Comparison of ENCODE assay signal across 23 mouse cellular contexts in the genomic region with DNA sequence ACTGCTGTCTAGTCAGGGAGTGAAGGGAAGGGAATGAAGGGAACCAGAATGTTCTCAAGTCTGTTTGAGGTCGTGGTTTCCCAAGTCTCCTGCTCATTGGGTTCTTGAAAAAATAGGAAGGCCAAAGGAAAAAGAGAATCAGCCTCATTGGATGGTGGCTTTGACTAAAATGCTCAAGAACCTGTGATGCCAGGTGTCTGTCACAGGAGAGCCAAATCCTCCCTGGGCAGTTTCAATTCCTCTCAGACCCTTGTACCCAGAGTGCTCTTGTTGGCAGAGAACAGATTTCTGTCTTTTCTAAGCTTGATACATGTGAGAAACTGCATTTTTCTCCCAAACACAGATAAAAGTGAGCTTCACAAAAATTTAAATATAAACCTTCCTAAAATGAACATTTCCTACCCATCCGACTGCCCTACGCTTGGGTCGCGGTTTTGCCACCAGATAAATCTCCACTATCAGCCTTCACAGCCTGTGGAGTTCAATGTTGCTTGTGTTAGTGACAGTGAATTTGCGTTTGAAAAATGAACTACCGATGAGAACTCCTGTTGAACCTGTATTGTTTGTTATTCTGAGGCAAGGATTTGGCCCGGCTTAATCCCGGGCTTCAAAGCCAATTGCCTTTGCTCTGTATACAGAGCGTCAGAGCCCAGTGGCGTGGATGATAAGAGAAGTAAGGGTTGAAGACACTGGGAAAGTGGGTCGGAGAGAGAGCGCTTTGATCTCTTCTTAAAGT. TPM values are rescaled to one million over a fixed set of nuclear protein-coding genes. Genes with fewer than 3 reads are reported as not detected.
A peak's percentile ranks its signal among the peaks of the same experiment; 100 is the strongest.
DNase-seq lines count a peak whose midpoint lies in the region; ATAC-seq and TF ChIP-seq lines count a peak whose summit lies in the region.
"Had no signal": no experiment of that assay in that cellular context is flagged by ENCODE, and none has a peak within 500 bp of the region (broad histone marks: within the 10 kb centered on the region; RNA-seq: fewer than 3 reads in every experiment).

No protein-coding gene starts in this region.

- dilution Hi-C loops in CH12.LX (cut with MboI; ENCODE audit: extremely low pct_ligation_motif_present, extremely low pct_unique_long_range_greater_than_20kb, low sequenced_read_pairs), result no loop called here

- peaks cover 34% of the 10 kb centered on the region for H3K36me3 ChIP-seq in lung, embryonic 14.5 days (ENCODE audit: insufficient read depth)
- H3K36me3 ChIP-seq in CH12.LX (replicated peaks in 1 of 2; ENCODE audit: control insufficient read depth in 1 of 2, insufficient read depth in 1 of 2, low read length in 1 of 2), result no peaks in the 10 kb centered on the region
- H3K36me3 ChIP-seq: G1E had no signal

- H3K27ac ChIP-seq in lung, embryonic 14.5 days (ENCODE audit: low read depth), result peak overlapping the region; percentile 97
- no peak overlapping the region for H3K27ac ChIP-seq in CH12.LX (ENCODE audit: insufficient read depth, low read depth)
- no peak overlapping the region for H3K27ac ChIP-seq in layer of hippocampus, adult 2 months
- H3K27ac ChIP-seq: kidney, postnatal 0 days had no signal

- peak; percentile 88 for TF ChIP-seq EP300 in CH12.LX (IDR thresholded peaks at IDR 0.05; ENCODE audit: low read length)

- peak; percentile 94 for DNase-seq in lung, embryonic 14.5 days
- no peak for DNase-seq in lung, postnatal 14 days
- peak; percentile 31 for DNase-seq in CH12.LX (ENCODE audit: extremely low read depth)
- peak; percentile 46 for DNase-seq in embryo, embryonic 11 days
- DNase-seq in lung, postnatal 36 days, result peak; percentile 47
- no peak for DNase-seq in layer of hippocampus, adult 2 months (ENCODE audit: low spot score in 2 of 2)
- no peak for DNase-seq in adrenal gland, postnatal 4 days (ENCODE audit: low spot score in 2 of 2)
- DNase-seq in spleen, adult 12 weeks (ENCODE audit: low spot score), result no peak
- DNase-seq: adrenal gland, postnatal 36 days; cerebellum, postnatal 36 days; gastrocnemius, postnatal 10 days; heart, postnatal 36 days; layer of hippocampus, postnatal 36 days; liver had no signal

- peak overlapping the region; percentile 81 for H3K4me2 ChIP-seq in lung, embryonic 14.5 days
- no peak overlapping the region for H3K4me2 ChIP-seq in CH12.LX (ENCODE audit: insufficient read depth, low read depth, poor library complexity, severe bottlenecking)

- peaks cover 9% of the 10 kb centered on the region; the same call in 1 of the 2 replicates for H3K4me1 ChIP-seq in lung, embryonic 14.5 days (ENCODE audit: insufficient read depth)
- H3K4me1 ChIP-seq in CH12.LX (ENCODE audit: control insufficient read depth in 1 of 2, insufficient read depth in 2 of 2), result peaks cover 20 to 37% of the 10 kb centered on the region in 2 experiments

- H3K4me3 ChIP-seq in lung, embryonic 14.5 days (ENCODE audit: low read depth, low read length), result peak overlapping the region; percentile 67
- no peak overlapping the region for H3K4me3 ChIP-seq in CH12.LX (replicated peaks in 1 of 3; ENCODE audit: low read depth in 2 of 3, low read length in 2 of 3, poor library complexity in 1 of 3)
- H3K4me3 ChIP-seq in layer of hippocampus, adult 2 months, result no peak overlapping the region

- peak; percentile 84 for ATAC-seq in lung, embryonic 14.5 days (ENCODE audit: insufficient read depth)
- ATAC-seq: forebrain, embryonic 16.5 days had no signal

- no peak for TF ChIP-seq POLR2A in CH12.LX (IDR thresholded peaks at IDR 0.05; ENCODE audit: low read depth, low read length)

- no peak for TF ChIP-seq CTCF in lung, embryonic 14.5 days (IDR thresholded peaks at IDR 0.05; ENCODE audit: low read depth)
- no peak for TF ChIP-seq CTCF in CH12.LX (conservative IDR thresholded peaks at IDR 0.05 in 1 of 2, IDR thresholded peaks at IDR 0.05 in 1 of 2; ENCODE audit: low read depth in 2 of 2, low read length in 2 of 2)
- TF ChIP-seq CTCF in layer of hippocampus, adult 2 months (conservative IDR thresholded peaks at IDR 0.05), result no peak

- H3K27me3 ChIP-seq in lung, embryonic 14.5 days (ENCODE audit: insufficient read depth, low read length), result peaks cover 59% of the 10 kb centered on the region
- H3K27me3 ChIP-seq in CH12.LX (replicated peaks), result no peaks in the 10 kb centered on the region

- WGBS in lung, embryonic 14.5 days, result 4% methylated on average over 13 of the region's 13 CpGs

- H3K79me2 ChIP-seq in CH12.LX (replicated peaks; ENCODE audit: control insufficient read depth, extremely low read depth, insufficient read depth, poor library complexity, severe bottlenecking), result no peaks in the 10 kb centered on the region

- no peak for TF ChIP-seq RAD21 in CH12.LX (IDR thresholded peaks at IDR 0.05; ENCODE audit: low read depth, low read length)

- in situ Hi-C loops in CH12.LX (cut with MboI; ENCODE audit: low pct_ligation_motif_present, low pct_unique_long_range_greater_than_20kb, low sequenced_read_pairs), result no loop called here

- no peaks in the 10 kb centered on the region for H3K9me3 ChIP-seq in lung, embryonic 14.5 days (ENCODE audit: low read depth, low read length)
- no peaks in the 10 kb centered on the region for H3K9me3 ChIP-seq in CH12.LX (replicated peaks; ENCODE audit: low read length)
- H3K9me3 ChIP-seq: G1E had no signal

- peak overlapping the region; percentile 98; the same call in 1 of the 2 replicates for H3K9ac ChIP-seq in lung, embryonic 14.5 days
- no peak overlapping the region for H3K9ac ChIP-seq in CH12.LX (ENCODE audit: insufficient read depth, low read depth)

TF ChIP-seq in CH12.LX, 34 proteins besides CTCF, POLR2A, EP300 and RAD21:
- TF ChIP-seq JUND (conservative IDR thresholded peaks at IDR 0.05; ENCODE audit: low read depth, low read length), result 0 out of 2 replicates have a peak, but pooled peaks have one; percentile 7
- TF ChIP-seq IRF4 (IDR thresholded peaks at IDR 0.05; ENCODE audit: low read depth, low read length), result peak; percentile 84
- TF ChIP-seq MAZ (IDR thresholded peaks at IDR 0.05; ENCODE audit: low read depth, low read length), result no peak
- no peak for TF ChIP-seq ZNF384 (IDR thresholded peaks at IDR 0.05; ENCODE audit: low read depth, low read length)
- no peak; the same call in 1 of the 2 replicates for TF ChIP-seq CHD2 (IDR thresholded peaks at IDR 0.05; ENCODE audit: low read length)
- no peak for TF ChIP-seq POLR2AphosphoS2 (IDR thresholded peaks at IDR 0.05; ENCODE audit: low read depth, low read length)

RNA-seq across cellular contexts. Expression of a gene that starts 7.3 kb away (rescaled TPM):
- 67.9 and 73.4 TPM in 2 replicates for polyA plus RNA-seq in lung, embryonic 14.5 days (2014; fragmentation: Nextera tagmentation; extraction: Ambion mirVana)
- total RNA-seq in CH12.LX (2012; rRNA removed) (not detected in 2 replicates), CH12.LX (2014; rRNA removed) (not detected in 2 replicates)
- polyA plus RNA-seq in CH12.LX (2012; ENCODE audit: insufficient read length, low read depth), result not detected in 2 replicates
- under 1 TPM; 0.13 to 0.22 TPM for total RNA-seq in layer of hippocampus, adult 2 months (2021)
- total RNA-seq in adrenal gland, postnatal 4 days (2021), result not detected
- total RNA-seq: adrenal gland, postnatal 36 days; G1E; heart, postnatal 36 days; megakaryocyte, adult 5-6 weeks had no signal
- polyA plus RNA-seq: G1E; intestine, embryonic 14.5 days had no signal

RNA-seq across cellular contexts. Expression of a gene that starts 43.4 kb away (rescaled TPM):
- not detected in 2 replicates for polyA plus RNA-seq in lung, embryonic 14.5 days (2014; fragmentation: Nextera tagmentation; extraction: Ambion mirVana)
- total RNA-seq in CH12.LX (2012; rRNA removed) (not detected in 2 replicates), CH12.LX (2014; rRNA removed) (not detected in 2 replicates)
- polyA plus RNA-seq in CH12.LX (2012; ENCODE audit: insufficient read length, low read depth), result not detected in 2 replicates
- total RNA-seq in layer of hippocampus, adult 2 months (2021), result not detected
- not detected for total RNA-seq in adrenal gland, postnatal 4 days (2021)
- total RNA-seq: adrenal gland, postnatal 36 days; G1E; gastrocnemius, postnatal 10 days; heart, postnatal 36 days; layer of hippocampus, postnatal 36 days; megakaryocyte, adult 5-6 weeks had no signal
- polyA plus RNA-seq: C2C12; forebrain, embryonic 16.5 days; G1E; heart, embryonic 11.5 days; intestine, embryonic 14.5 days; kidney, postnatal 0 days; neural tube, embryonic 11.5 days; spleen, adult 2 months had no signal

Comparison
In these comparisons a context has a peak if more than half of its experiments do, and no peak if none do; other contexts are left out.
1. DNase-seq: peak in lung, embryonic 14.5 days (single experiment), CH12.LX (single experiment), embryo, embryonic 11 days (single experiment) and lung, postnatal 36 days (single experiment); none in lung, postnatal 14 days (single experiment), layer of hippocampus, adult 2 months (0 of 2), adrenal gland, postnatal 4 days (0 of 2) and spleen, adult 12 weeks (single experiment).